Mouse (Mus musculus) cerebellum, postnatal 14 days (tissue): ENCODE measurements around the gene Esp3.
"Not testable (repeated sequence)": the region's sequence is repeated elsewhere in the genome, so short reads cannot be mapped to it uniquely, and the experiment has no call there.

Source experiments
- DNase-seq, 2 experiments: peaks; one replicate each; pipeline ENCODE4 v3.0.0; 2021; ENCODE audit warnings: mixed read lengths in 2 of 2

Esp3 gene

GRCm38 (mm10) chr17:40631775-40632174, at the start of gene Esp3:
TSS of gene Esp3 (plus strand) at chr17:40632075.
- DNase-seq: not testable (repeated sequence)

GRCm38 (mm10) chr17:40583906-40584305, 48.0 kb upstream of the Esp3 start:
- not testable (repeated sequence) for DNase-seq

- DNase-seq: no peak
These were observed 40.6 kb upstream of the Esp3 start for GRCm38 (mm10) chr17:40591297-40591696.

GRCm38 (mm10) chr17:40598294-40598693, 33.6 kb upstream of the Esp3 start, which contains the start of gene Esp4:
TSS of gene Esp4 (plus strand) at chr17:40598594.
- no peak for DNase-seq

- not testable (repeated sequence) for DNase-seq
These were observed 30.3 kb downstream of the Esp3 start for GRCm38 (mm10) chr17:40662118-40662679.

- not testable (repeated sequence) for DNase-seq
These were observed 31.4 kb downstream of the Esp3 start for GRCm38 (mm10) chr17:40663161-40663811.
